Mouse (Mus musculus): ENCODE measurements around the gene Tbc1d10b.

The Tbc1d10b gene

DNA sequence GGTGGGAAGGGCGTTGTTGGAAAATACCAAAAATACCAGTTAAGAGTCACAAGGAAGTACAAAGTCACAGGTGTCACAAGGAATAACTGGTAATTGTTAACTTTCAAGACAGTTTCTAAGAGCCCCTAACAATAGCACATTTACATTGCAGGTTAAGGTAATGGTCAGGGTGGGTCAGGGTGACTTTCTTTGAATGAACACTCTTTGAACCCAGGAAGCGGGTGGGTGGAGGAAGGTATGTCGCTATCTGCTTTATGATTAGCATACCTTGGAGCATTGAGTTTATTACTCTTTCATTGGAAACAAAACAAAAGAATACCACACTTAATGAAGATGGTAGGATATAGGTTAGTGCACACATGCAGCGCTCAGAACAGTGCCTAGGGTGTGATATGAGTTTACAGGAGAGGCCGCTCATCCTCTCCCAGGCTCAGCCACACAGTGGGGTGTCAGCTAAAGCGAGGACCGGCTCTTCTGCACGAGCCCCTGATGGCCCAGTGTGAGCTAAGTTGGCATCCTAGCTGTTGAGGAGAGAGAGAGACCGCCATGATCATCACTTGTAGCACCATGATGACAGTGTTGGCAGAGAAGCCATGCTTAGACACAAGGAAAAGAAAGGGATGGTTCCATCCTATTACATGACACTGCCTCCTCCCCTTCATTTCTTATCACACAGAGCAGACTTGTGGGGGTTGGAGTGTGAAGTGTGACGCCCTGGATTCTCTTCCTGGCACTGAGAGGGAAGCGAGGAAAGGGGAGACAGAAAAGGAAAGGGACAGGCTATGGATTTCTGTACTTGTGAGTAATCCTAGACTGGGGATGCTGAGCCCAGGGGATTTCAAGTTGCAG is 17.1 kb upstream of the Tbc1d10b start:
- in situ Hi-C loops (cut with MboI; ENCODE audit: low sequenced_read_pairs) = no loop called here

DNA sequence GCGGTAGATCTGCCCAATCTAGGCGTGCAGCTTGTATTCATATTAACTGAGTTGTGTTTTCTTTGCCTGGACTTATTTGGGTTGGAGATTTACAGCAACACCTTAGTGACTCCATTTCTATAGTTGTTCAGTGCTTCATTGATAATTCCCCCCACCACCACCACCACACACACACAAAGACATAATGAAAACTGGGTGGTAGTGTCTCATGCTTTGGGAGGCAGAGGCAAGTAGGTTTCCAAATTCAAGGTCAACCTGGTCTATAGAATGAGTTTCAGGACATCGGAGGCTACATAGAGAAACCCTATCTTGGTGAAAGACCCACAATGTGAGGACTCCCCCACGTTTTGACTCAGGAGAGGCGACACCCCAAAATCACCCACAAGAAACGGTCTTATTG is 16.3 kb upstream of the Tbc1d10b start:
- in situ Hi-C loops (cut with MboI; ENCODE audit: low sequenced_read_pairs) = no loop called here

GRCm38 (mm10) chr7:127223515-127224478 is 15.5 kb upstream of the Tbc1d10b start:
- in situ Hi-C loops (cut with MboI; ENCODE audit: low sequenced_read_pairs) = no loop called here

DNA sequence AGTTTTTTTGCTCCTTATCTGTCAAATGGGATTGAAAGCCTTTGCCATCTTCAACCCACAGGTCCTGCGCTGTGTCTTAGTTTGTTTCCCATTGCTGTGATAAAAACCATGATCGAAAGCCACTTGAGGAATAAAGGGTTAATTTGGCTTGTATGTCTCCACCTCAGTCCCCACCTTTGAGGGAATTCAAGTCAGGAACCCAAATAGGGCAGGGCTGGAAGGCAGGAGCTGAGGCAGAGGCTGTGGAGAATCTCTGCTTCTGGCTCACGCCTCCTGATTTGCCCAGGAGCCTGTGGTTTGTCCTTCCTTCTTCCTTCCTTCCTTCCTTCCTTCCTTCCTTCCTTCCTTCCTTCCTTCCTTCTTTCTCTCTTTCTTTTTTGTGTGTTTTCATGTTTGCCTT is 14.8 kb upstream of the Tbc1d10b start:
- in situ Hi-C loops (cut with MboI; ENCODE audit: low sequenced_read_pairs) = no loop called here

DNA sequence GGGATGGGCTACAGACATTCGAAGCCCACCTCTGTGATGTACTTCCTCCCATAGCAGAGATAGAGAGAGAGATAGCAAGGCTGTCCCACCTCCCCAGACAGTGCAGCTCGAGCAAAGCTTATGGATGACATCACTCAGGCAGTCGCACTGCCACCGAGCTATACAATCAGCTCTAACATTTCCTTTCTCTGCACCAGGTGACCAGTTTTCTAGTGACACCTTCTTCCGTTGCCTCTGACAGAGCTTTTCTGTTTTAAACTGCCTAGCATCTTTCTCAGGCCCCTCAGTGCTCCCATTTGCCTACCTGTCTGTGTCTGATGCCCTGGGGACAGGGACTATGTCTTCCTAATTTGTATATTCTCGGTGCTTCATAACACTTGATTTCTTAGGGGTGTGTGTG is 12.2 kb upstream of the Tbc1d10b start:
- in situ Hi-C loops (cut with MboI; ENCODE audit: low sequenced_read_pairs) = no loop called here

DNA sequence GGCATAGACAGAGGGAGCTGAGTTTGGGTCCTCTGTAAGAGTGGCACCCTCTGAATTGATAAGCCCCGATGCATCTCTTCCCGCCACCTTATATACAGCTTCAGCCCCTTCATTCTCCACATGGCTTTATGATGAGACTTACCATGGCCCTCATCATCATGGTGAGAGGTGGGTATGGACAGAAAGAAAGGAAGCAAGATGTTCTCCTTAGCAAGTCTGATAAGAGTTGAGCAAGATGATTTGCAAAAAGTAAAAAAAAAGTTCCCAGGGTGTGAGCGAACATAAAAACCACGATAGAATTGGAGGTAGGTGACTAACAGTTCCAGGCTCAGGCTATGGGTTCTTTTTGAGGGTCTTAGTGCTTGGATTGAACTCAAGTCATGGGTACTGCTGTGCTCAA is 10.4 kb upstream of the Tbc1d10b start:
- in situ Hi-C loops (cut with MboI; ENCODE audit: low sequenced_read_pairs) = no loop called here

- in situ Hi-C loops (cut with MboI; ENCODE audit: low sequenced_read_pairs) = no loop called here
Observed at GRCm38 (mm10) chr7:127217901-127218642, 9.8 kb upstream of the Tbc1d10b start.

DNA sequence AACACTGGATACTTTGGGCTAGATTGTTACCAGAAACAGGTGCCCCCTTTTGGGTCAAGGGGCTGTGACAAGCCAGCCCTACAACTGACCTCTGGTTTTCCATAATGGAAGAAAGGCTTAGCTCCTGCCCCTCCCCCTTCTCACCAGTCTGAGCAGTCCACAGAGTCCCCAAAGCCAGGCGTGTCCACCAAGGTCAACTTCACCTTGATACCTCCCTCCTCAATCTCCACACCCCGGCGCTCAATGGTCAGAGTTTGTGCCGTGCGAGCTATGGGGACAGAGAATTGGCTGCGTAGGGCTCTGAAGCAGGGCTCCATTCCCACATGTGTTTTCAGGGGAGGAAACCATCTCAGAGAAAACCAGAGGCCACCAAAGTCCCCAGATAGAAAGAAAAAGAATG is 9.2 kb upstream of the Tbc1d10b start:
- in situ Hi-C loops (cut with MboI; ENCODE audit: low sequenced_read_pairs) = no loop called here

DNA sequence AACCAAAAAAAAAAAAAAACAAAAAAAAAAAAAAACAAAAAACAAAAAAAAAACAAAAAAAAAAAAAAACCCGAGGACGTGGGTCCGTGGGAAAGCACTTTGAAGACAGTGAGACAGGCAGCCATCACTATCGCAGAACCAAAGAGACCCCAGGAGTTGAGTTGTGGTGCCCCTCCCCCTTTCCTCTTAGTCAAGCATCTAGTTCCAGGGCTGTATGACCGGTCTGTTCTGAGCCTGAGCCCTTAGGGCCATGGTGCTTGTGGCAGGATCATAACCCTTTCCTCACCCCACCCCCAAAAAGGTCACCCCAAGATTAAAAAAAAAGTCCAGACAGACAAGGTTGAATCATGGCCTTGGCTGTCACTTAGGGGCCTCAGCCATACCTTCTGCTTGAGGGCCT is 8.0 kb upstream of the Tbc1d10b start:
- in situ Hi-C loops (cut with MboI; ENCODE audit: low sequenced_read_pairs) = no loop called here

- in situ Hi-C loops (cut with MboI; ENCODE audit: low sequenced_read_pairs) = no loop called here
Observed at GRCm38 (mm10) chr7:127214981-127215871, 7.0 kb upstream of the Tbc1d10b start.

GRCm38 (mm10) chr7:127214521-127214920 is 6.3 kb upstream of the Tbc1d10b start:
- in situ Hi-C loops (cut with MboI; ENCODE audit: low sequenced_read_pairs) = no loop called here

GRCm38 (mm10) chr7:127213930-127214329 is 5.7 kb upstream of the Tbc1d10b start:
- in situ Hi-C loops (cut with MboI; ENCODE audit: low sequenced_read_pairs) = no loop called here

DNA sequence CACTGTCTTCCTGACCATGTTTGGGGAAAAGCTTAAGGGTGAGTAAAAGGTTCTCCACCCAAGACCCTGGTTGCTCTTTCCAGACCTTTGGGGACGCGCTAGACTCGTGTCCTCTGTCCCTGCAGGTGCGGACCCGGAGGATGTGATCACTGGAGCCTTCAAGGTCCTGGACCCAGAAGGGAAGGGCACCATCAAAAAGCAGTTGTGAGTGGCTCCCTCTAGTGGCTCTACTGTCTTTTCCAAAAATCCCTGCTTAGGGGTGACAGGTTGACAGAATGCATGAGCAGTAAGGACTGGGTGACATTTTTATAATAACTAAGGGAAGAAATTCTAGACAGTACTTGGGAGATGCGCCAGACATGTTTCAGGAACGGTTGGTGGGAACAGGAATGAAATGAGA is 5.2 kb upstream of the Tbc1d10b start:
- in situ Hi-C loops (cut with MboI; ENCODE audit: low sequenced_read_pairs) = no loop called here

DNA sequence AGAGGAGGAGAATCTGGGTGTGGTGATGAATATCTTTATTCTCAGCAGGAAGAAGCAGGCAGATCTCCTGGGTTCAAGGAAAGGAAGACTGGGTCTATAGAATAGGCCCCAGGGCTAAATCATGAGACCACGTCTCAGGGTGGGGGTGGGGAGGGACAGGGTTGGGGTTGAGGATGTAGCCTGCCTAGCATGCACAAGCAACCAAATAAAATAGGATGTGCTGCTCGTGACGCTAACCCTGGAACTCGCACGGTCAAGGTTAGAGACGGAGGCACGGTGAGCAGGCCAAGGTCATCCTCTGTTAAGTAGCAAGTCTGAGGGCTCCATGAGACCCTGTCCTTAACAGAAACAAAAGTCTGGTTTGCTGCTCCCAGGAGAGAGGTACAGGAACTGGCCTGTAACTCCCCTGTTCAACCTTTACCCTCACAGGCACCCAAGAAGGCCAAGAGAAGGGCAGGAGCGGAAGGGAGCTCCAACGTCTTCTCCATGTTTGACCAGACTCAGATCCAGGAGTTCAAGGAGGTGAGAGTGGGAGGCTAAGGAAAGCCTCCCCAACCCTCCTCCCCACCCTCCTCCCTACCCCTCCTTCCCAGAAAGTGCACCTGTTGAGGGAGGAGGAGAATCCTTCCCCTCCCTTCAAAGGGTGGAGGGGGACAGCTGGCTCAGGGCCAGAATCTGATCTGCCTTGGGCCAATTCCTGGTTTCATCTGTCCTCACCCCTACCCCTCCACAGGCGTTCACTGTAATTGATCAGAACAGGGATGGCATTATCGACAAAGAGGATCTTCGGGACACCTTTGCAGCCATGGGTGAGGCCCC is 4.4 kb upstream of the Tbc1d10b start:
- in situ Hi-C loops (cut with MboI; ENCODE audit: low sequenced_read_pairs) = no loop called here

GRCm38 (mm10) chr7:127211014-127211745 is 2.9 kb upstream of the Tbc1d10b start:
- in situ Hi-C loops (cut with MboI; ENCODE audit: low sequenced_read_pairs) = no loop called here

DNA sequence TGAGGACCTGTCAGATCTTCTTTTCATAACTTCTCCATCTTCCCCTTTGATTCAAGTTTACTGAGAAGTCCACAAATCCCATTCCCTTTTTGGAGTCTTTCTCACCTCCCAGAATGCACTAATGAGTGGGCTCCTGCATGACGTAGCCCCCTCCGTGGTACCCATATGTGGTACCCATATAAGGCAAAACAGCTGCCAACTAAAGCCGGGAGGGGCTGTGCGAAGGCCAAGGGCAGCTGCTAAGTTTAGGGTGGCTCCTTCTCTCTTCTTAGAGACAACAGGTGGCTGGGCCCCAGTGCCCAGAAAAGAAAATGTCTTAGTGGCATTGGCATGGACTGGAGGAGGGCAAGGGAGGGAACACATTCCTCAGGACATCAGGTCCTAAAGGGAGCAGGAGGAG is 2.0 kb upstream of the Tbc1d10b start:
- in situ Hi-C loops (cut with MboI; ENCODE audit: low sequenced_read_pairs) = no loop called here

DNA sequence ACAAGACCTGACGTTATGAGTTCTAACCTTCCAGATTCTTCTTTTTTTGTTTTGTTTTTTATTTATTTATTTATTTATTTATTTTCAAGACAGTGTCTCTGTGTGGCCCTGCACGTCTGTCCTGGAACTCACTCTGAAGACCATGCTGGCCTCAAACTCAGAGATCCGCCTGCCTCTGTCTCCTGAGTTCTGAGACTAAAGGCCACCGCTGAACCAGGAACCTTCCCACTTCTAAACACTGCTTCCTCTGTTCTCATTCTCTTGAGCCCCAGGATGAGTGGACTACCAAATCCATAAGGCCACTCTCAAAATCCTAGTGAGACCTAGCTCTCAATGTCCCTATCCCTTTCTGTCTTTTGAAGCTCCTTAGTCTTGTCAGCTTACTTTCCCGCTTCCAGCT is 1.6 kb upstream of the Tbc1d10b start:
- in situ Hi-C loops (cut with MboI; ENCODE audit: low sequenced_read_pairs) = no loop called here

- in situ Hi-C loops (cut with MboI; ENCODE audit: low sequenced_read_pairs) = no loop called here
Observed at GRCm38 (mm10) chr7:127208553-127209438, 528 bp upstream of the Tbc1d10b start, which contains the start of gene Mylpf. Gene Mylpf, plus strand, starts transcription at chr7:127208890.
